Comparison of ENCODE assay signal across 9 mouse cellular contexts in the genomic region with DNA sequence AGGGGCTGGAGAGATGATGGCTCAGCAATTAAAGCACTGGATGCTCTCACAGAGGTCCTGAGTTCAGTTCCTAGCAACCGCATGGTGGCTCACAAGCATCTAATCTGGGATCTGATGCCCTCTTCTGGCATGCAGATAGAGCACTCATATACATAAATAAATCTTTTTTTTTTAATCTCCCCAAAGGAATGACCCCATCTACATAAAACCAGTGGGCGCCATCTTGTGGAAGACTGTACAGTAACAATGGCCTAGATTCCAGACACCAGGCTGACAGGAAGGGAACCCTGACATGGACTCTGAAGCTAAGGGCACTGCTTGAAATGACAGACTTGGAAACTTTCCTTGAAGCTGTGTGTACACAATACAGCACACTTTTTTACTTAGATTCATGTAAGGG. TPM values are rescaled to one million over a fixed set of nuclear protein-coding genes. Genes with fewer than 3 reads are reported as not detected.
DNase-seq lines count a peak whose midpoint lies in the region; ATAC-seq and TF ChIP-seq lines count a peak whose summit lies in the region.
"Had no signal": no experiment of that assay in that cellular context is flagged by ENCODE, and none has a peak within 500 bp of the region (broad histone marks: within the 10 kb centered on the region; RNA-seq: fewer than 3 reads in every experiment).

No protein-coding gene starts in this region.

- no peaks in the 10 kb centered on the region for H3K9me3 ChIP-seq in kidney, embryonic 14.5 days (ENCODE audit: control insufficient read depth, low read length)

- H3K27ac ChIP-seq in kidney, adult 2 months (ENCODE audit: insufficient read depth, low read depth, low read length) = no peak overlapping the region
- H3K27ac ChIP-seq in kidney, embryonic 14.5 days (ENCODE audit: low read depth, low read length) = no peak overlapping the region

- no peak overlapping the region for H3K9ac ChIP-seq in kidney, embryonic 14.5 days (ENCODE audit: low read depth, low read length)

- no peak overlapping the region for H3K4me2 ChIP-seq in kidney, embryonic 14.5 days (replicated peaks; ENCODE audit: low read depth, low read length)

- peak; percentile 33; the same call in 1 of the 2 replicates for TF ChIP-seq CTCF in kidney, adult 2 months (conservative IDR thresholded peaks at IDR 0.05; ENCODE audit: insufficient read depth, insufficient read length, low read depth, low read length)

- DNase-seq in adrenal gland, postnatal 14 days = peak; percentile 23
- DNase-seq in adrenal gland, adult 18-20 months (ENCODE audit: low spot score in 2 of 2) = no peak
- peak; percentile 52 for DNase-seq in kidney, adult 2 months
- DNase-seq in Muller cell, postnatal 12 days (ENCODE audit: inconsistent ontology term) = peak; percentile 5
- peak; percentile 45 for DNase-seq in kidney, postnatal 10 days
- DNase-seq in ovary, postnatal 36 days (ENCODE audit: low spot score) = no peak

- no peaks in the 10 kb centered on the region for H3K27me3 ChIP-seq in kidney, adult 2 months (replicated peaks; ENCODE audit: control insufficient read depth, insufficient read depth, low read length)
- no peaks in the 10 kb centered on the region for H3K27me3 ChIP-seq in kidney, embryonic 14.5 days (ENCODE audit: control insufficient read depth, insufficient read depth, low read length)

- no peak for TF ChIP-seq POLR2A in kidney, adult 2 months (IDR thresholded peaks at IDR 0.05; ENCODE audit: low read depth, low read length)

- no peak overlapping the region for H3K4me3 ChIP-seq in kidney, adult 2 months (ENCODE audit: insufficient read depth, low read depth, low read length)
- no peak overlapping the region for H3K4me3 ChIP-seq in kidney, embryonic 14.5 days (ENCODE audit: low read length)

- no peaks in the 10 kb centered on the region for H3K36me3 ChIP-seq in kidney, adult 2 months (ENCODE audit: control insufficient read depth, insufficient read depth, low read length)
- no peaks in the 10 kb centered on the region for H3K36me3 ChIP-seq in kidney, embryonic 14.5 days (ENCODE audit: control insufficient read depth, insufficient read depth, low read length)

- H3K4me1 ChIP-seq in kidney, adult 2 months (ENCODE audit: control insufficient read depth, insufficient read depth, low read length) = no peaks in the 10 kb centered on the region
- H3K4me1 ChIP-seq in kidney, embryonic 14.5 days (ENCODE audit: control insufficient read depth, insufficient read depth, low read length) = no peaks in the 10 kb centered on the region; the same call in 1 of the 2 replicates

- WGBS in kidney, adult 2 months = 90% methylated on average over 2 of the region's 2 CpGs
- WGBS in kidney, embryonic 14.5 days = 89% methylated on average over 2 of the region's 2 CpGs

- no peak for ATAC-seq in kidney, embryonic 14.5 days (ENCODE audit: low FRiP score, low TSS enrichment)
- no peak for ATAC-seq in frontal cortex, adult (ENCODE audit: low TSS enrichment)

RNA-seq across cellular contexts. Expression of gene Erich6b, which starts 1.2 kb away (rescaled TPM):
- total RNA-seq in adrenal gland, postnatal 14 days (2021) = not detected in 2 replicates
- total RNA-seq in adrenal gland, adult 18-20 months (2021) = not detected
- not detected in 2 replicates for polyA plus RNA-seq in kidney, adult 2 months (2012; rRNA removed)
- polyA plus RNA-seq in kidney, embryonic 14.5 days (2014; fragmentation: Nextera tagmentation; extraction: Ambion mirVana) = not detected in 2 replicates
- polyA plus RNA-seq: liver, embryonic 16.5 days had no signal

RNA-seq across cellular contexts. Expression of gene Spert, which starts 47.9 kb away (rescaled TPM):
- not detected in 2 replicates for total RNA-seq in adrenal gland, postnatal 14 days (2021)
- total RNA-seq in adrenal gland, adult 18-20 months (2021) = not detected
- polyA plus RNA-seq in kidney, adult 2 months (2012; rRNA removed) = 0.27 and 0.69 TPM in 2 replicates
- not detected in 2 replicates for polyA plus RNA-seq in kidney, embryonic 14.5 days (2014; fragmentation: Nextera tagmentation; extraction: Ambion mirVana)
- polyA plus RNA-seq: liver, embryonic 16.5 days had no signal

Comparison
In these comparisons a context has a peak if more than half of its experiments do, and no peak if none do; other contexts are left out.
1. DNase-seq: peak in adrenal gland, postnatal 14 days (single experiment), kidney, adult 2 months (single experiment), Muller cell, postnatal 12 days (single experiment) and kidney, postnatal 10 days (single experiment); none in adrenal gland, adult 18-20 months (0 of 2) and ovary, postnatal 36 days (single experiment).